Mouse (Mus musculus) CH12.LX (cell line): ENCODE measurements at regions not wholly inside any gene's neighbourhood (a gene's known extent, or its start where the extent isn't known, plus 50 kb on each side); places are given as distances from the start of the nearest gene placed in this dataset.

ENCODE experiments used
- DNase-seq: peaks from one replicate; pipeline ENCODE4 v3.0.0-alpha.2; 2013; ENCODE audit errors: extremely low read depth
- H3K27ac ChIP-seq: 2 replicates; pipeline ENCODE4 v1.5.1; 2012; ENCODE audit warnings: low read depth, mild to moderate bottlenecking, control low read depth, moderate library complexity; ENCODE audit not compliant: insufficient read depth
- H3K27me3 ChIP-seq: replicated peaks from 2 replicates; pipeline ENCODE3; 2012; ENCODE audit warnings: inconsistent platforms
- H3K36me3 ChIP-seq, 2 experiments: replicated peaks in 1 of 2; 2 replicates each; pipeline versions ENCODE3 to v1.6.1; 2012; ENCODE audit warnings: inconsistent platforms in 1 of 2, low read length in 1 of 2, mild to moderate bottlenecking in 1 of 2, mixed read lengths in 1 of 2, moderate library complexity in 1 of 2; ENCODE audit not compliant: control insufficient read depth in 1 of 2, insufficient read depth in 1 of 2
- H3K4me1 ChIP-seq, 2 experiments: 2 replicates each; pipeline ENCODE4 v1.6.1; 2012; ENCODE audit warnings: inconsistent platforms in 1 of 2, moderate library complexity in 1 of 2; ENCODE audit not compliant: insufficient read depth in 2 of 2, control insufficient read depth in 1 of 2
- H3K4me2 ChIP-seq: 2 replicates; pipeline ENCODE4 v1.6.1; 2012; ENCODE audit warnings: low read depth, mild to moderate bottlenecking, control low read depth; ENCODE audit not compliant: poor library complexity, insufficient read depth, severe bottlenecking
- H3K4me3 ChIP-seq, 3 experiments: fragments of 150-350 bp in 1 of 3; sonication (generic) in 1 of 3; replicated peaks in 1 of 3; 2 replicates each; pipeline versions ENCODE3 to v1.5.1; 2011 to 2012; ENCODE audit warnings: low read depth in 2 of 3, low read length in 2 of 3, mild to moderate bottlenecking in 2 of 3, moderate library complexity in 2 of 3, control low read depth in 1 of 3, improper control_type of control experiment in 1 of 3, inconsistent platforms in 1 of 3, mixed read lengths in 1 of 3; ENCODE audit not compliant: poor library complexity in 1 of 3
- H3K79me2 ChIP-seq: replicated peaks from 2 replicates; pipeline ENCODE4 v1.6.1; 2012; ENCODE audit warnings: mild to moderate bottlenecking, moderate library complexity; ENCODE audit not compliant: control insufficient read depth, poor library complexity, insufficient read depth, severe bottlenecking; ENCODE audit errors: extremely low read depth
- H3K9ac ChIP-seq: 2 replicates; pipeline ENCODE4 v1.6.1; 2012; ENCODE audit warnings: low read depth, mild to moderate bottlenecking, control low read depth, moderate library complexity; ENCODE audit not compliant: insufficient read depth
- H3K9me3 ChIP-seq: replicated peaks from 2 replicates; pipeline ENCODE3; 2012; ENCODE audit warnings: low read length, inconsistent platforms, mixed read lengths
- BHLHE40 ChIP-seq: IDR thresholded peaks from 2 replicates; pipeline ENCODE4 v1.6.1; 2011; ENCODE audit warnings: mild to moderate bottlenecking, low read depth, low read length, improper control_type of control experiment
- CHD1 ChIP-seq: IDR thresholded peaks from 2 replicates; pipeline ENCODE4 v1.6.1; 2012; ENCODE audit warnings: low read depth, low read length, improper control_type of control experiment, inconsistent platforms
- CHD2 ChIP-seq: IDR thresholded peaks from 2 replicates; pipeline ENCODE4 v1.6.1; 2011; ENCODE audit warnings: low read length, improper control_type of control experiment
- CTCF ChIP-seq, 2 experiments: IDR thresholded peaks in 1 of 2; conservative IDR thresholded peaks in 1 of 2; 2 replicates each; pipeline ENCODE4 v1.5.1; 2011 to 2012; ENCODE audit warnings: low read depth in 2 of 2, low read length in 2 of 2, improper control_type of control experiment in 1 of 2, inconsistent platforms in 1 of 2, mild to moderate bottlenecking in 1 of 2, moderate library complexity in 1 of 2
- ELF1 ChIP-seq: IDR thresholded peaks from 2 replicates; pipeline ENCODE4 v1.6.1; 2014; ENCODE audit warnings: low read depth, mild to moderate bottlenecking, inconsistent platforms, low read length, improper control_type of control experiment
- EP300 ChIP-seq: IDR thresholded peaks from 2 replicates; pipeline ENCODE4 v1.6.1; 2011; ENCODE audit warnings: low read length, improper control_type of control experiment
- ETS1 ChIP-seq: conservative IDR thresholded peaks from 2 replicates; pipeline ENCODE4 v1.6.1; 2012; ENCODE audit warnings: low read depth, mild to moderate bottlenecking, inconsistent platforms, low read length, improper control_type of control experiment, moderate library complexity
- GABPA ChIP-seq: IDR thresholded peaks from 2 replicates; pipeline ENCODE4 v1.6.1; 2012; ENCODE audit warnings: low read depth, low read length, improper control_type of control experiment, inconsistent platforms; ENCODE audit not compliant: insufficient replicate concordance
- JUN ChIP-seq: IDR thresholded peaks from 2 replicates; pipeline ENCODE4 v1.6.1; 2011; ENCODE audit warnings: low read depth, mild to moderate bottlenecking, low read length, improper control_type of control experiment, moderate library complexity; ENCODE audit not compliant: insufficient read depth
- KAT2A ChIP-seq: IDR thresholded peaks from 2 replicates; pipeline ENCODE4 v1.6.1; 2012; ENCODE audit warnings: low read length, improper control_type of control experiment, inconsistent platforms; ENCODE audit not compliant: insufficient replicate concordance
- MAFK ChIP-seq: IDR thresholded peaks from 2 replicates; pipeline ENCODE4 v1.6.1; 2011; ENCODE audit warnings: low read length, improper control_type of control experiment; ENCODE audit not compliant: insufficient replicate concordance
- MAX ChIP-seq: IDR thresholded peaks from 2 replicates; pipeline ENCODE4 v1.6.1; 2011; ENCODE audit warnings: low read length, improper control_type of control experiment
- MAZ ChIP-seq: IDR thresholded peaks from 2 replicates; pipeline ENCODE4 v1.6.1; 2012; ENCODE audit warnings: low read depth, mild to moderate bottlenecking, inconsistent platforms, low read length, improper control_type of control experiment, moderate library complexity
- MEF2A ChIP-seq: IDR thresholded peaks from 2 replicates; pipeline ENCODE4 v1.6.1; 2014; ENCODE audit warnings: low read depth, mild to moderate bottlenecking, inconsistent platforms, low read length, improper control_type of control experiment, borderline replicate concordance
- MXI1 ChIP-seq: IDR thresholded peaks from 2 replicates; pipeline ENCODE4 v1.6.1; 2011; ENCODE audit warnings: mild to moderate bottlenecking, low read depth, low read length, improper control_type of control experiment
- PAX5 ChIP-seq: IDR thresholded peaks from 2 replicates; pipeline ENCODE4 v1.6.1; 2012; ENCODE audit warnings: low read length, inconsistent platforms, mixed read lengths
- POLR2AphosphoS2 ChIP-seq: IDR thresholded peaks from 2 replicates; pipeline ENCODE4 v1.6.1; 2011; ENCODE audit warnings: low read depth, low read length, improper control_type of control experiment
- RAD21 ChIP-seq: IDR thresholded peaks from 2 replicates; pipeline ENCODE4 v1.6.1; 2011; ENCODE audit warnings: low read depth, mild to moderate bottlenecking, low read length, improper control_type of control experiment, moderate library complexity
- SIN3A ChIP-seq: IDR thresholded peaks from 2 replicates; pipeline ENCODE4 v1.6.1; 2012; ENCODE audit warnings: low read length, improper control_type of control experiment, inconsistent platforms
- UBTF ChIP-seq: IDR thresholded peaks from 2 replicates; pipeline ENCODE4 v1.6.1; 2012; ENCODE audit warnings: low read depth, mild to moderate bottlenecking, inconsistent platforms, low read length, improper control_type of control experiment, moderate library complexity
- ZC3H11A ChIP-seq: IDR thresholded peaks from 2 replicates; pipeline ENCODE4 v1.6.1; 2012; ENCODE audit warnings: low read depth, mild to moderate bottlenecking, inconsistent platforms, low read length, improper control_type of control experiment
- ZKSCAN1 ChIP-seq: IDR thresholded peaks from 2 replicates; pipeline ENCODE4 v1.6.1; 2012; ENCODE audit warnings: low read depth, inconsistent platforms, low read length, improper control_type of control experiment, borderline replicate concordance
- ZMIZ1 ChIP-seq: IDR thresholded peaks from 2 replicates; pipeline ENCODE4 v1.6.1; 2012; ENCODE audit warnings: low read depth, mild to moderate bottlenecking, inconsistent platforms, low read length, improper control_type of control experiment
- ZNF384 ChIP-seq: IDR thresholded peaks from 2 replicates; pipeline ENCODE4 v1.6.1; 2012; ENCODE audit warnings: low read depth, low read length, improper control_type of control experiment, inconsistent platforms
- dilution Hi-C: fragments of 300-500 bp; cut with MboI; formaldehyde crosslinking; loops from 2 replicates; pipeline ENCODE4 v1.14.3; 2020; ENCODE audit warnings: low sequenced_read_pairs; ENCODE audit not compliant: extremely low pct_unique_long_range_greater_than_20kb, extremely low pct_ligation_motif_present
- in situ Hi-C: fragments of 300-500 bp; cut with MboI; formaldehyde crosslinking; loops from 3 replicates; pipeline ENCODE4 v1.14.3; 2019; ENCODE audit warnings: low sequenced_read_pairs, low pct_ligation_motif_present, low pct_unique_long_range_greater_than_20kb, mixed read lengths

DNA sequence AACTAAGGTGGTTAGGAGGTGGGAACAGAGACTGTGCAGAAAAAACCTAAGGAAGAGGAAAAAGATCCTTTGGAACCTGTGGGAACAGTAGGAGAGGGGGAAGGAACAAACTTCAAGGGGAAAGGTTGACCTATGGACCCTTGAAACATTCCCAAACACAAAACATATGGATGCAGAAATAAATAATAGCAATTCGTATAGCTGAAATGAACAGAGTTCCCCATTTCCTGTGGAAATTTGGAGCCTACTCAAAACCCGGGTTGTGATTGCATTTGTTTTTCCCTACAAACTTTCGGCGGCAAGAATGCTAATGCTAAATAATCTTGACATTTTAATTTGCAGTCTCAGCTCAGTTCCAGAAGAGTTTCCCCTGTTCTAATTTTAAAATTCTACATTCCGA lies 246.0 kb upstream of the Cd180 start:
- Histone ChIP-seq H3K27ac (no peak overlapping the region), H3K4me1 (no peaks in the 10 kb centered on the region), H3K27me3 (no peaks in the 10 kb centered on the region), H3K9me3 (no peaks in the 10 kb centered on the region), H3K9ac (no peak overlapping the region), H3K79me2 (no peaks in the 10 kb centered on the region), H3K36me3 (no peaks in the 10 kb centered on the region), H3K4me2 (no peak overlapping the region), H3K4me3 (no peak overlapping the region)
- TF ChIP-seq CHD1 (no peak), GABPA (no peak), CHD2 (no peak), MAX (no peak), ZC3H11A (no peak), BHLHE40 (no peak), UBTF (no peak), MAFK (no peak), ZMIZ1 (no peak), MEF2A (no peak)
- in situ Hi-C loops (no loop called here), dilution Hi-C loops (no loop called here)
- no peak for DNase-seq

DNA sequence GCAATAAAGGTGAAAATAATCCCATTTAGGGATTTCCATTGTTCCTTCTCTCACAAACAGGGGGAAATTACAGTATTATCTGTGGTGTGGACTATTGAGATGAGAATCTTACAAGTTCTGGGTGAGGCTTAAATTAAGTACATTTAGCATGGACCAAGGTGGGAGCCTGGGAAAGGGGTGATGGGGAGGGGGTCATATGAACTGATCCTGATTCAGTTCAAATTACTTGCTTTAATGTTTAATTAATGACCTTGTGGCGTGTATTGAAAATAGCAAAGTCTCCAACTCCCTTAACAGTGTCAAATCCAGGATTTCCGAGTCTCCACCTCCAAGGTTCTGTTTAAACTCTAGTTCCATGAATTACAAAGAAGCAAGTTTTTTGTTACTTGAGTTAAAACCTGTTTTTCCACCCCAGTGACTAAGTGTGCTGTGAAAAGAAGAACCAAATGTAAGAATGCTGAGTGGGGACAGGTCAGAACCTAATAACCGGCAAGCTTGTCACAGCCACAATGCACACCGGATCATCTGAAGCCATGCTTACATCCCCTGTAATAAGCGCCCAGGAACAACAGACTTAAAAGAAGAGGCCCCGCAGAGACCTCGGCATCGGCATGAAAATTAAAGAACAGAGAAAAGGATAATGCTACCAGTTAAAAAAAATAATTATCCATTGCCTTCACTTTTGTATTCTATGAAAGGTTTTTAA lies 243.8 kb upstream of the Cd180 start:
- Histone ChIP-seq H3K4me1 (peaks cover 0 to 7% of the 10 kb centered on the region in 2 experiments; a peak in 1 of 4 replicates), H3K27me3 (no peaks in the 10 kb centered on the region), H3K27ac (no peak overlapping the region), H3K36me3 (no peaks in the 10 kb centered on the region), H3K9me3 (no peaks in the 10 kb centered on the region), H3K4me3 (no peak overlapping the region), H3K9ac (no peak overlapping the region), H3K4me2 (no peak overlapping the region), H3K79me2 (no peaks in the 10 kb centered on the region)
- in situ Hi-C loops (no loop called here), dilution Hi-C loops (no loop called here)
- no peak for TF ChIP-seq KAT2A
- TF ChIP-seq EP300: no peak
- no peak for TF ChIP-seq SIN3A
- TF ChIP-seq MXI1: no peak
- TF ChIP-seq POLR2AphosphoS2: no peak
- no peak for TF ChIP-seq RAD21
- no peak for TF ChIP-seq ZNF384
- no peak for TF ChIP-seq MAFK
- TF ChIP-seq MAZ: no peak
- TF ChIP-seq ETS1: no peak
- no peak for TF ChIP-seq JUN
- TF ChIP-seq PAX5: no peak
- TF ChIP-seq MAX: no peak
- TF ChIP-seq BHLHE40: no peak
- no peak for TF ChIP-seq ZC3H11A
- TF ChIP-seq CTCF (conservative IDR thresholded peaks at IDR 0.05 in 1 of 2, IDR thresholded peaks at IDR 0.05 in 1 of 2; ENCODE audit: low read depth in 2 of 2, low read length in 2 of 2): no peak
- TF ChIP-seq ELF1: no peak
- no peak for TF ChIP-seq ZKSCAN1
- no peak for DNase-seq
